Mouse (Mus musculus) olfactory bulb, adult 2 months (tissue): Measurements from ENCODE around the gene Ankrd35. TPM values are rescaled to one million over a fixed set of nuclear protein-coding genes. Genes with fewer than 3 reads are reported as not detected.
A peak's percentile ranks its signal among the peaks of the same experiment; 100 is the strongest.

Experiments used
- H3K27ac ChIP-seq: fragments of 200-500 bp; 2 replicates; pipeline ENCODE4 v1.5.1; 2012; ENCODE audit warnings: low read depth, low read length; ENCODE audit not compliant: insufficient read depth
- H3K4me1 ChIP-seq: fragments of 200-500 bp; 2 replicates; pipeline ENCODE4 v1.6.1; 2012; ENCODE audit warnings: low read length; ENCODE audit not compliant: control insufficient read depth, insufficient read depth
- H3K4me3 ChIP-seq: fragments of 200-500 bp; 2 replicates; pipeline ENCODE4 v1.5.1; 2012; ENCODE audit warnings: mild to moderate bottlenecking, low read depth, low read length, moderate library complexity; ENCODE audit not compliant: insufficient read depth
- CTCF ChIP-seq: fragments of 200-500 bp; IDR thresholded peaks from 2 replicates; pipeline ENCODE4 v1.5.1; 2012; ENCODE audit warnings: low read depth, mild to moderate bottlenecking, low read length, moderate library complexity; ENCODE audit not compliant: insufficient read depth
- POLR2A ChIP-seq: fragments of 200-500 bp; IDR thresholded peaks from 2 replicates; pipeline ENCODE4 v1.6.1; 2012; ENCODE audit warnings: mild to moderate bottlenecking, low read depth, low read length, moderate library complexity; ENCODE audit not compliant: insufficient read depth
- WGBS: fragments of 180-500 bp; shearing (Covaris S2); methylation state at CpG from one replicate; pipeline ENCODE4 v1.1.7; 2018; 5-methylcytosine and 5-hydroxymethylcytosine counted together
- polyA plus RNA-seq: library from polyadenylated mRNA; stranded (reverse); fragments of >200 nt; gene quantifications from 2 replicates; pipeline ENCODE4 v1.2.4, GENCODE M21; 2012; ENCODE audit warnings: low replicate concordance; ENCODE audit not compliant: missing spikeins, insufficient read depth, insufficient read length

Ankrd35 gene
- polyA plus RNA-seq, 1 experiment, result not detected

- H3K4me1 ChIP-seq, result peaks cover 8% of the 10 kb centered on the region
- peak overlapping the region; percentile 80 for H3K4me3 ChIP-seq
- WGBS, result under 1% methylated on average over 82 of the region's 85 CpGs
- TF ChIP-seq POLR2A, result no peak
- no peak for TF ChIP-seq CTCF
- peak overlapping the region; percentile 47; the same call in 1 of the 2 replicates for H3K27ac ChIP-seq
These were observed 27.1 kb downstream of the Ankrd35 start for GRCm38 (mm10) chr3:96696766-96697732.

- no peak overlapping the region for H3K27ac ChIP-seq
- TF ChIP-seq CTCF, result no peak
- no peak for TF ChIP-seq POLR2A
- 63% methylated on average over 19 of the region's 19 CpGs for WGBS
- no peak overlapping the region for H3K4me3 ChIP-seq
- peaks cover 8% of the 10 kb centered on the region for H3K4me1 ChIP-seq
These were observed 29.2 kb downstream of the Ankrd35 start for GRCm38 (mm10) chr3:96698993-96699690.

GRCm38 (mm10) chr3:96700376-96700775, 30.4 kb downstream of the Ankrd35 start:
- 56% methylated on average over 7 of the region's 7 CpGs for WGBS
- Histone ChIP-seq H3K4me1 (peaks cover 8% of the 10 kb centered on the region), H3K4me3 (no peak overlapping the region), H3K27ac (no peak overlapping the region)
- TF ChIP-seq CTCF, result no peak
- no peak for TF ChIP-seq POLR2A

- Histone ChIP-seq H3K4me1 (peaks cover 8% of the 10 kb centered on the region), H3K27ac (no peak overlapping the region), H3K4me3 (no peak overlapping the region)
- WGBS, result 80% methylated on average over 4 of the region's 4 CpGs
- no peak for TF ChIP-seq CTCF
- no peak for TF ChIP-seq POLR2A
These were observed 31.1 kb downstream of the Ankrd35 start for GRCm38 (mm10) chr3:96701003-96701402.

- no peak for TF ChIP-seq POLR2A
- TF ChIP-seq CTCF, result peak; percentile 41; the same call in 1 of the 2 replicates
- 65% methylated on average over 11 of the region's 11 CpGs for WGBS
- Histone ChIP-seq H3K4me3 (no peak overlapping the region), H3K4me1 (peaks cover 5% of the 10 kb centered on the region; the same call in 1 of the 2 replicates), H3K27ac (no peak overlapping the region)
These were observed 34.8 kb downstream of the Ankrd35 start for GRCm38 (mm10) chr3:96704778-96705177.

- H3K4me1 ChIP-seq, result peaks cover 5% of the 10 kb centered on the region; the same call in 1 of the 2 replicates
- WGBS, result 93% methylated on average over 11 of the region's 11 CpGs
- no peak overlapping the region for H3K27ac ChIP-seq
- TF ChIP-seq POLR2A (no peak), CTCF (no peak)
- no peak overlapping the region for H3K4me3 ChIP-seq
These were observed 36.3 kb downstream of the Ankrd35 start for GRCm38 (mm10) chr3:96706217-96706616.

GRCm38 (mm10) chr3:96706984-96707383, 37.1 kb downstream of the Ankrd35 start:
- Histone ChIP-seq H3K4me3 (no peak overlapping the region), H3K27ac (no peak overlapping the region), H3K4me1 (peaks cover 5% of the 10 kb centered on the region; the same call in 1 of the 2 replicates)
- TF ChIP-seq CTCF (no peak), POLR2A (no peak)
- 79% methylated on average over 7 of the region's 7 CpGs for WGBS

- Histone ChIP-seq H3K27ac (no peak within 1 kb of the TSS), H3K4me1 (peaks cover 5% of the 10 kb centered on the region; the same call in 1 of the 2 replicates), H3K4me3 (peak within 1 kb of the TSS; percentile 60)
- TF ChIP-seq CTCF (peak; percentile 98), POLR2A (no peak)
- 5% methylated on average over 42 of the region's 42 CpGs for WGBS
These were observed 38.2 kb downstream of the Ankrd35 start, which contains the start of gene Nudt17 for GRCm38 (mm10) chr3:96707903-96708683. Gene Nudt17, minus strand, starts transcription at chr3:96708562.

GRCm38 (mm10) chr3:96708684-96709064, 38.7 kb downstream of the Ankrd35 start:
- H3K4me1 ChIP-seq, result peaks cover 5% of the 10 kb centered on the region; the same call in 1 of the 2 replicates
- WGBS, result 51% methylated on average over 2 of the region's 2 CpGs
- no peak overlapping the region for H3K4me3 ChIP-seq
- TF ChIP-seq POLR2A (no peak), CTCF (no peak)
- no peak overlapping the region for H3K27ac ChIP-seq
